Mouse (Mus musculus): ENCODE measurements around the gene Lipc. TPM values are rescaled to one million over a fixed set of nuclear protein-coding genes. Genes with fewer than 3 reads are reported as not detected.

Lipc gene
- total RNA-seq, 4 experiments from 2014 or later = 0.26 TPM; not detected in 3

DNA sequence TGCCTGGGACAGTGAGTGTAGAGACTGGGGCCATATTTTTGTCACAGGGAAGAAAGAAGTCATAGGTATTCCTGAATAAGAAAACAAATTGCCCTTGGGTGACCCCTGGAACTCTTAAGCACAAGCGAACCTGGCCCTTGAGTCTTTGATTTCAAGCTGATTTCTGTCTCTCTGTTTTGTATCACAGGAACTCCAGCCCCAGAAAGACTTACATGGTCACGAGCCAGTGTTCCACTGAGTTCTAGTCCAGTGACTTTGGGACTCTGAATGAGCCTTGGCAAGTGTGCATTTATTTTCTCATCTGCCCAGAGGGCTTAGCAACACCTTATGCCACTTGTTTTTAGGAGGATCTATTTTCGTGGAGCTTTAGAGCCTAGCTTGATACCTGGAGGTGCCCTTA, 5.7 kb upstream of the Lipc start:
- no peak for DNase-seq (ENCODE audit: low spot score)

DNA sequence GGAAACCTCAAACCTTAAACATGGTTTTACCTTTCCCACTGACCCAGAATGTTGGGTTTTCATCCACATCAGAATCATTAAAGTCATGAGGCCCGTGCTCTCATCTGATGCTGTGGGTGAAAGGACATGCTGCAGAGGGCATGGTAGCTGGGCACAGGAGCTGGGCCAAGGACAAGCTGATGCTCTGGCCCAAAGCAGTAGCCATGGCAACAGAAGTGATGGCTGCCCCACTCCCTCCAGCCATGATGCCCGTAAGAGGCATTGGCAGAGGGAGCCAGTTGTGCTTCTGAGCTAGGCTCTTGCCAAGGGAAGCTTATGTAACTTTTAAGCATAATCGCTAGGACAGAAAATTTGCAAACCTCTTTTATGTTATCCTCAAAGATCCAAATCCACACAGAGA, 2.2 kb upstream of the Lipc start:
- no peak for DNase-seq (ENCODE audit: low spot score)

DNA sequence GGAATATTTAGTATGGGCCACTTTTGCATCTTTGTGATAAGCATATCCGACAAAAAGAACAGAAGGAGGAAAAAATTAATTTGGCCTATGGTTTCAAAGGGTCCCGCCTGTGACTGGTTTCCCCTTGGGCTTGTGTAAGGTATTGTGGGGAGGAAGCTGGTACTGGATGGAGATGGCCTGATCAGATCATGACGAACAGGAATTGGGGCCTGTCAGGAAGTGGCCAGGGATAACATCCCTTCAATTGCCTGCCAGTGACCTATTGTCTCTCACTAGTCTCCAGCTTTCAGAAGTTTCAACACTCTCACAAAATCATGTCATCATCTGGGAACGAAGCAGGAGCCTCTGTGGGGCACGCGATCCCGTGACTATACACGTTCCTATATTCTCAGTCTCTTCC, 2.7 kb downstream of the Lipc start:
- DNase-seq (ENCODE audit: low spot score) = no peak

- no peak for DNase-seq (ENCODE audit: low spot score)
Measured at GRCm38 (mm10) chr9:70947312-70947711, 4.7 kb downstream of the Lipc start.

- peak; percentile 74 for DNase-seq (ENCODE audit: low spot score)
Measured at GRCm38 (mm10) chr9:70942686-70943333, 9.2 kb downstream of the Lipc start.

DNA sequence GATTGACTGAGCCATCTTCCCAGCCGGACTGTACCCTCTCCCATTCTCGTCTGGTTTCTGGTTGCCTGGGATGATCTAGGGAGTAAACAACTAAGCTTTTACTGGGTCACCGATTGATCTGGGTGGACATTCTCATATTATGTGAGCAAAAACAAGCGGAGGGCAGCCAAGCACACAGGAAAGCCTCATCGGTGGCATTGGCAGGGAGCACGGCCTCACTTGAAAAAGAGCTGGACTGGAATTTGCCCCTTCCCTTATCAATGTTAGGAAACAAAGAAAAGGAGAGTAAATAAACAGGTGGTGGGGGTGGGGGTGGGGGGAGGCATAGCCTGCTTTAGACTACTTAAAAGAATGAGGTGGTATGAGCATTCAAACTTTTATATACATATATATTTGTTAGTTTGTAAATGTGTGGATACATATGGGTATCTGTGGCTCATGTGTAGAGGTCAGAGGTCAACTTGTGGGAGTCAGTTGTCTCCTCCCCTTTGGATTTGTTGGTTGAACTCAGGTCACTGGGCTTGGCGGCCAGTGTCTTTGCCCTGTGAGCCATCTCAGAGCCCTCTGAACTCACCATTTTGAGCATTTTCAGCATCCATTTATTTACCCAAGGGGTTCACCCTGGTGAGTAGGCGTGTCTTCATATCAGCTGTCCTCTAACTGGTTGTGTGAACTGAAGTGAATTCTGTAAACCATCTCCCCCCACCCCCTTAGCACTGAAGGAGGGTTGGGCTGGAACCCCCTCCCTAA, 12.1 kb downstream of the Lipc start:
- no peak for DNase-seq (ENCODE audit: low spot score)

DNA sequence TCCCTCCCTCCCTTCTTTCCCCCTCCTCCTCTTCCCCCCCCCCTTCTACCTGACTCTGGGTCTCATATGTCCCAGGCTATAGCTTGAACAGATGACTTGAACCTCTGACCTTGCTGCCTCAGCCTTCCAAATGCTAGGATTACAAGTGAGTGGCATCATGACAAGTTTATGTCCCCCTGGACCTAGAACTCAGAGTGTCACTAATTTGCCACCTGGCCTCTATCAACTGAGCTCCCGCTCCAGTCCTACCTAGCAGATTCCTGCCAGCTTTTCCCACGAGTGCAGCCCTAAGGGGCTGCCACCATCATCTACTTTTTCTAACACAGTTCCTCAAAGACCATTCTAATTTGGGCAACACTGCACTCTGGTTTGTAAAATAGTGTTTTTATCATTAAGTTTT, 13.2 kb downstream of the Lipc start:
- no peak for DNase-seq (ENCODE audit: low spot score)

- no peak for DNase-seq (ENCODE audit: low spot score)
Measured at GRCm38 (mm10) chr9:70938134-70938533, 13.9 kb downstream of the Lipc start.

DNA sequence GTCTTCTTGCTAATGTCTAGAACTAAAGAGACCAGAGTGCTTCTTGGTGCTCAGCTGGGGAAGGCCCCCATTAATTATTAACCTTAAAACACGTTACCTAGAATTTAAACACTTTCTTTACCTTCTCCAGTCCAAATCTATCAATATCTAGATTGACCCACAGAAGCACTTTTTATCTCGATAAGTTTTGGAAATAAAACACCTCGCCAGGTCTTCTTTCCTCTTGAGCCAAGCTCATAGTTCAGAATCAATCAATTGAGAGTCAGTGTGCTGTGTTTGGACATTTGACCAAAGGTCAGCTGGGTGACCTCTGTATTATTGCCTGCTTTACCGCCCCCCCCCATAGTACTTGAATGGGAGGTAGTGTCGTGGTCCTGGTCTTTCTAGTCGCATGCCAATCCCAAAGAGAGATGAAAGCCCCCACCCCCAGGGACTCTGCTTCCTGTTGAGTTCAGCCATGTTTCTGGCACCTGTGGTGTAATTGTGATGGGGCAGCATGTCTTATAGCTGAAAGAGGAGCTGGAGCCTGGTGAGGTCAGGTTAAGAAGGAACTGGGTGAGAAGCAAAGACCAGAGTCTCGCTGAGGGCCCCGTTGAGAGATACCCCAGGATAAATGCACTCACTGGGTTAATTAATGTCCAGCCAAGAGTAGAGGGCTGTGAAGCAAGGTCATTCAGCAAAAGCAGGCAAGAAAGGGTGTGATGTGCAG, 17.3 kb downstream of the Lipc start:
- DNase-seq (ENCODE audit: low spot score) = no peak

GRCm38 (mm10) chr9:70930641-70931020, 21.4 kb downstream of the Lipc start:
- no peak for DNase-seq (ENCODE audit: low spot score)

GRCm38 (mm10) chr9:70929840-70930640, 22.0 kb downstream of the Lipc start:
- DNase-seq (ENCODE audit: low spot score) = peak; percentile 50

DNA sequence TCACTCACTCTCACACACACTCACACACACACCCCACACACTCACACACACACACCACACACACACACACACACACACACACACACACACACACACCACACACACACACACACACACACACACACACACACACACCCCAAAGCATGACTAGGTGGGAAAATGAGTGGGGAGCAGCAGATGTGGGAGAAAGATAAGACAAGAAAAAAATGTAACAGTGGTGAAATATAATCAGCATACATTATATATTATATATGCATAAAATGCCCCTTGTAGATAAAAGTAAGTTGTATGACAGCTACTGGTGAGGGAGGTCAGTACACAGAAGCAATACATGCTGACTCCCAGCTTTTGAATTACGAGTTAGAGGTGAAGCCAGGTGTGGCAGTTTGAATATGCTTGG, 23.6 kb downstream of the Lipc start:
- no peak for DNase-seq (ENCODE audit: low spot score)

DNA sequence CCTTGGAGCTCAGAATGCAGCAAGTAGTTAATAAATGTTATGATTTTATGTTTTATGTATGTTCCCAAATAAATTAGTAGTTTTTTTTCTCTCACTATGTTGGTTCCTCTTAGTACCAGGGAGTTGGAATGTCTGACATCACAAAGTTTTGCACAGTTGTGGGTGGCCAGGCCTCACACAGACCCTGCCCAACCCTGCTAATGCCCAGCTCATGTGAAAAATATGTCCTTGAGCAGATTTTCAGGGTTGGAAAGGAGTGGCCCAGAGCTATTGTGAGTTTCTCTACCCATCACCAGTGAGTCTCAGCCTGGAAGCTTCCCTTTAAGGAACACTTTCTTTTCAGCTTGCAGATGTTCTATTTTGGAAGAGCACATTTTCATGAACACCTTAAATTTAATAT, 24.3 kb downstream of the Lipc start:
- DNase-seq (ENCODE audit: low spot score) = no peak

- no peak for DNase-seq (ENCODE audit: low spot score)
Measured at GRCm38 (mm10) chr9:70926820-70927588, 25.0 kb downstream of the Lipc start.

- no peak for DNase-seq (ENCODE audit: low spot score)
Measured at GRCm38 (mm10) chr9:70925225-70925624, 26.8 kb downstream of the Lipc start.

GRCm38 (mm10) chr9:70924763-70925162, 27.3 kb downstream of the Lipc start:
- DNase-seq (ENCODE audit: low spot score) = no peak

GRCm38 (mm10) chr9:70921781-70922565, 30.1 kb downstream of the Lipc start:
- no peak for DNase-seq (ENCODE audit: low spot score)

DNA sequence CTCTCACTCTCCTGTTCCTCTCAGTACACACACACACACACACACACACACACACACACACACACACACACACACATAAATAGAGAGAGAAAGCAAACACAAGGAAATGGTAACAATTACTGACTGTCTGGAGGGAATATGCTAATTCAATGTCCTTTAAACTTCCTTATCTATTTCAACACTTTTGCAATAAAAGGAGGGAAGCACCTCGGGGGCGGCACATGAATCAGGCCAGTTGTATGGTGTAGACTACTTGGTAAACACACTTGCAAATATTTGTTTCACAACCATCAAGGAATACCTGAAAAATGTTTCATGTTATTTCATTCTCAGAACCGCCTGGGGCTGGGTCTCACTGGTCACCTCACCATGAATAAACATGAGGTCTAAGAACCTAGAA, 30.9 kb downstream of the Lipc start:
- DNase-seq (ENCODE audit: low spot score) = no peak

DNA sequence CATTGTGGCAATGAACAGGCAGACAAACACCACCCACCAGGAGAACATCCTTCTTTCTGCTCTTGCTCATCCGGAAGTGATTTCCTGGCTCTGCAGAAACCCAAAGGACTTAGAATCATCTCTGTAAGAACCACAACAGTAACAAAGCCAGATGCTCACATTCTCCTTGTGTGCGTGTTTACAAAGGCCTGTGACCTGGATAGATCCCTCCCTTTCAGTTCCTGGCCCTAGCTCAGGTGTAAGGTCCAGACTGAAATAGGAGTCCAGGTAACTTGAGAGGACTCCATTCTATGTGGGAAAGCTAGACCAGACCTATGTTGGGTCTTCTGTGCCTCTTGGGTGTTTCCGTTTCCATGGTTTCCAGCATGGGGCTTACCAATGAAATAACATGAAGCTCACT, 32.8 kb downstream of the Lipc start:
- no peak for DNase-seq (ENCODE audit: low spot score)

DNA sequence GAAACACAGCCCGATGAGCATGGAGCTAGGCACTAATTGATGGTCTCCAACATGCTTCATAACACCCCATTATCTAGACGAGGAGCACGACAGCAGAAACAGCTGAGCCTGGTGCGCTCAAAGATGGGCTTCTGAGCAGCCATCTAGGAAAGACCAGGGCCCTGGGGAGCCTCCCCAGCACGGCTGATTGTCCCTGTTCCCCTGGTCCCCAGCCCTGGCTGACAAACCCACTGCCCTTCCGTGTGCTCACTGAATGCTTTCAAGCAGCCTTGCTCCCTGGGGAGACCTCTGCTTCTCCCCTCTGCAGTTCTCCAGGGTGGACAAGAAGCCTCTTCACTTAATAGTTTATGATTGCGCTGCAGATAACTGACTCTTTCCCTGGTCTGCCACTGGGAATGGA, 35.5 kb downstream of the Lipc start:
- DNase-seq (ENCODE audit: low spot score) = no peak

GRCm38 (mm10) chr9:70915356-70915685, 36.7 kb downstream of the Lipc start:
- DNase-seq (ENCODE audit: low spot score) = no peak

Measured in heart, adult 8-10 months (tissue).